Mouse (Mus musculus): Measurements from ENCODE around the gene Gm960. TPM values are rescaled to one million over a fixed set of nuclear protein-coding genes. Genes with fewer than 3 reads are reported as not detected.

Gene Gm960
- polyA plus RNA-seq, 1 experiment from 2014 or later: 5.4 TPM

DNA sequence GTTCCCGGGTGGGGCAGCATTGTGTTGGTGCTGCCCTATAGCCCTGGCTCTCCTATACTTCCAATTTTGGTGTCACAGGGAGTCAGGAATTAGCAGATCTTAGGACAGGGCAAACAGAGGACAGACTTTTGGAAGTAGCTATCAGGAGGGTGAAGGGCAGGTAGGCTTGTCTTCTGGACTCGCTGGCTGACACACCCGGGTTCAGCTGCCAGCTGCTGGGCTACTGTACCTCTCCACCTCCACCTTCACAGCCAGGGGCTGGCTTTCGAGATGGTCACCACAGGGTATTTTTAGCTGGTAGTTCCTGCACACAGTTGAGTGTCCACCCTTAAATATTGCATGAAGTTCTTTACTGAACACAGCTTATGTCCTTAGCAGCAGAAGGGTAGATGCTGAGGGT lies 90.0 kb downstream of the Gm960 start:
- peaks cover 31% of the 10 kb centered on the region for H3K4me1 ChIP-seq
- H3K4me3 ChIP-seq (replicated peaks): no peak overlapping the region
- H3K9ac ChIP-seq: no peak overlapping the region
- H3K9me3 ChIP-seq (replicated peaks): no peaks in the 10 kb centered on the region
- no peak for ATAC-seq (ENCODE audit: insufficient number of reproducible peaks, low FRiP score, low TSS enrichment, low read depth)
- no peak overlapping the region for H3K4me2 ChIP-seq (replicated peaks)
- no peak overlapping the region for H3K27ac ChIP-seq (replicated peaks)
- 87% methylated on average over 4 of the region's 4 CpGs for whole genome bisulfite sequencing
- peaks cover 26% of the 10 kb centered on the region for H3K36me3 ChIP-seq
- no peaks in the 10 kb centered on the region for H3K27me3 ChIP-seq

DNA sequence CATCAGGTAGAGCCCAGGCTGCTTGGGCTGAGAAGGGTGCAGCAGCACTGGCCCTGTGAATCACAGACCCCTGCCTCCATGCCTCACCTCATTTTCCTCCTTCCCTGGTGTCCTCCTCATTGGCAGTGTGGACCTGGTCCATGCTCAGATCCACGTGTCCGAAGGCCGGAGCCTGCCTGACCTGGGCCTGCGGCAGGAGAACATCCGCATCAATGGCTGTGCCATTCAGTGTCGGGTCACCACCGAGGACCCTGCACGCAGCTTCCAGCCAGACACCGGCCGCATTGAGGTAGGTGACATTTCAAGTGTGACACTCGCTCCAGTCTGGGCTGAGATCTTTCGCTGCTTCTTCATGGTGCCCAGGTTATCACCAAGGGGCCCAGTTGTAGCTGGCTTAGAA lies 91.1 kb downstream of the Gm960 start:
- ATAC-seq (ENCODE audit: insufficient number of reproducible peaks, low FRiP score, low TSS enrichment, low read depth): no peak
- H3K4me1 ChIP-seq: peaks cover 20% of the 10 kb centered on the region
- H3K27ac ChIP-seq (replicated peaks): no peak overlapping the region
- no peaks in the 10 kb centered on the region for H3K27me3 ChIP-seq
- no peak overlapping the region for H3K4me3 ChIP-seq (replicated peaks)
- H3K36me3 ChIP-seq: peaks cover 15% of the 10 kb centered on the region
- 94% methylated on average over 12 of the region's 12 CpGs for WGBS
- no peaks in the 10 kb centered on the region for H3K9me3 ChIP-seq (replicated peaks)
- no peak overlapping the region for H3K9ac ChIP-seq
- no peak overlapping the region for H3K4me2 ChIP-seq (replicated peaks)

DNA sequence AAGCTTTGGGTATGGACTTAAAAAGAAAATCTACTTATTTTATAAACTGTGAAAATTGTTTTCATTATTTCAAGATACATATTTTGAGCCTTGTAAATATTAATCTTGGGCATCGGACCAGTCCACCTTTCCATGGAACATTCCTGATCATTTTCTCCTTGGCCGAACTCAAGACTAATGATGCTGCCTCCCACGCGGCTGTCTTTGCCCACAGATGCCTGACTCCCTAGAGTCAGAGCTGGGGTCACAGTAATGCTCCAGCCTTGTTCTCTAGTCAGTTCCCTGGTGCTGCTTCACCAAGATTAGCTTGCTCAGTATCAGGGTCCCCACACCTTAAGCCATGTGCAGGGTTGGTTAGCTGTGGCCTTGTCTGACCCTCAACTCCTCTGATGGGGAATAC lies 92.8 kb downstream of the Gm960 start:
- Histone ChIP-seq H3K9me3 (replicated peaks) (no peaks in the 10 kb centered on the region), H3K4me1 (peaks cover 13% of the 10 kb centered on the region), H3K36me3 (no peaks in the 10 kb centered on the region), H3K9ac (no peak overlapping the region), H3K27me3 (no peaks in the 10 kb centered on the region), H3K27ac (replicated peaks) (no peak overlapping the region), H3K4me2 (replicated peaks) (no peak overlapping the region), H3K4me3 (replicated peaks) (no peak overlapping the region)
- WGBS: 84% methylated on average over 4 of the region's 4 CpGs
- no peak for ATAC-seq (ENCODE audit: insufficient number of reproducible peaks, low FRiP score, low TSS enrichment, low read depth)

DNA sequence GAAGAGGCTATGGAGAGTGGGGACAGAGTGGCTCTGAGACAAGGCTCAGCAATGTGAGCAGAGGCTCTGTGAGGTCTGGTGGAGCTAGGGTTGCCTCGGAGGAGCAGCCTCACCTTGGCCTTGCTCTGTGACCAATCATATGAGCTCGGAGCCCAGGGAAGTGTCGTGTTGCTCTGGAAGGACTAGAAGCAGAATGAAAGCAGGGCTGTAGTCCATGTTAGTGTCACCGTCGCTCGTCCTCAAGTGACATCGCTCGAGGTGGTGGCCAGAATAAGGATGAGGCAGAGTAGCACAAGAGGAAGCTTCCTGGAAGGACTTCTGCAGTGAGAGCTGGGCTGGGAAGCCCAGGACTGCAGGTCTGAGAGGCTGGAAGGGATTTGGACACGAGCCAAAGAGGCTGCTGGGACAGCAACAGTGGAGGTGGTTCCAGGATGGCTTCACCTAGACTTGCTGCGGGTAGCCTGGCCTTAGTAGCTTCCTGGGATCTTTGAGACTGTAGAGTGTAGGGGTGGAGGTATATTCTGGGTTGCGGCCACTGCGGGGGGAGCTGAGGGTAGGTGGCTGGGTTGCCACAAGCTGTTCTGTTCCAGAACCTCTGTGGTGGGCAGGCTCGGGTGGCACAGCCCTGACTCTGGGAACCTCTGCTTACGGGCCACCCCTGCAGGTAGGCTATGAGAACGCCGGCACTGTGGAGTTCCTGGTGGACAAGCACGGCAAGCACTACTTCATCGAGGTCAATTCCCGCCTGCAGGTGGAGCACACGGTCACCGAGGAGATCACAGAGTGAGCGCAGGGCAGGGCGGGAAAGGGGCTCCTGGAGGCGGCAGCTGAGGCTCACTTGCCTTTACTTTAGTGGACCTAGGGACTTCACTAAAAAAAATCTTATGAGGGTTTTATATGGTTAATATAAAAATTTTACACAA lies 94.4 kb downstream of the Gm960 start:
- Histone ChIP-seq H3K9me3 (replicated peaks) (no peaks in the 10 kb centered on the region), H3K27me3 (no peaks in the 10 kb centered on the region), H3K4me3 (replicated peaks) (no peak overlapping the region), H3K4me2 (replicated peaks) (0 out of 2 replicates have a peak overlapping the region, but pooled peaks have one; percentile 0), H3K27ac (replicated peaks) (no peak overlapping the region), H3K9ac (no peak overlapping the region), H3K36me3 (no peaks in the 10 kb centered on the region), H3K4me1 (peaks cover 13% of the 10 kb centered on the region)
- 44% methylated on average over 24 of the region's 24 CpGs for WGBS
- ATAC-seq (ENCODE audit: insufficient number of reproducible peaks, low FRiP score, low TSS enrichment, low read depth): peak; percentile 45

DNA sequence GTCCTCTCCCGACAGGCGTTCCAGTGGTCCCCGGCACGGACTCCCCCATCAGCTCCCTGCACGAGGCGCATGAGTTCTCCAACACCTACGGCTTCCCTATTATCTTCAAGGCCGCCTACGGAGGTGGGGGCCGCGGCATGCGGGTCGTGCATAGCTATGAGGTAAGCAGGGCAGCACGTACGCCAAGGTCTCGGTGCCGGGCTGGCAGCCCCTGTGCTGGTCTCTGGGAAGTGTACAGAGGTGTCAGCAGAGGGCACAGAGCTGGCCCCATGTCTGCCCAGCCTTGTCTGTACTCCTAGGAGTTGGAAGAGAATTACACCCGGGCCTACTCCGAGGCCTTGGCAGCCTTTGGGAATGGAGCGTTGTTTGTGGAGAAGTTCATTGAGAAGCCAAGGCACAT lies 96.0 kb downstream of the Gm960 start:
- H3K4me1 ChIP-seq: peaks cover 13% of the 10 kb centered on the region
- H3K9ac ChIP-seq: no peak overlapping the region
- no peak for ATAC-seq (ENCODE audit: insufficient number of reproducible peaks, low FRiP score, low TSS enrichment, low read depth)
- no peaks in the 10 kb centered on the region for H3K9me3 ChIP-seq (replicated peaks)
- no peak overlapping the region for H3K4me2 ChIP-seq (replicated peaks)
- H3K27ac ChIP-seq (replicated peaks): no peak overlapping the region
- H3K4me3 ChIP-seq (replicated peaks): no peak overlapping the region
- WGBS: 90% methylated on average over 20 of the region's 20 CpGs
- H3K27me3 ChIP-seq: no peaks in the 10 kb centered on the region
- no peaks in the 10 kb centered on the region for H3K36me3 ChIP-seq

DNA sequence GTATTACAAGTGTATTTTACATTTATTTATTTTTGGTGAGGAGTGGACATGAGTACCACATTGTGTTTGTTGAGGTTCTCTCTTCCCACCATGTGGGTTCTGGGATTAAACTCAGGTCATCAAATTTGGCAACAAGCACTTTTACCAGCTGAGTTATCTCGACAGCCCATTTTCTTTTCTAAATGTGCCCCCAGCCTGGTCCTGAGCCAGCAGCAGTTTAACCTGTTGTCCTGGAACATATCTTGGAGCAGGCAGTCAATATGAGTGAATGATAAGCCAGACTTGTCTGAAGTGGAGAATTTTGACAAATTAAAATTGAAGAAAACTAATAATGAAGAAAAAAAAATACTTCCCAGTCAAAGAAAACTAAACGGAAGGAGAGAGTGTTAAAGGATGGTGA lies 102.4 kb downstream of the Gm960 start:
- Histone ChIP-seq H3K27ac (replicated peaks) (no peak overlapping the region), H3K4me1 (no peaks in the 10 kb centered on the region; the same call in 1 of the 2 replicates), H3K9ac (no peak overlapping the region), H3K27me3 (no peaks in the 10 kb centered on the region), H3K36me3 (no peaks in the 10 kb centered on the region), H3K4me3 (replicated peaks) (no peak overlapping the region), H3K4me2 (replicated peaks) (no peak overlapping the region), H3K9me3 (replicated peaks) (no peaks in the 10 kb centered on the region)
- 77% methylated on average over 2 of the region's 2 CpGs for WGBS
- ATAC-seq (ENCODE audit: insufficient number of reproducible peaks, low FRiP score, low TSS enrichment, low read depth): no peak

DNA sequence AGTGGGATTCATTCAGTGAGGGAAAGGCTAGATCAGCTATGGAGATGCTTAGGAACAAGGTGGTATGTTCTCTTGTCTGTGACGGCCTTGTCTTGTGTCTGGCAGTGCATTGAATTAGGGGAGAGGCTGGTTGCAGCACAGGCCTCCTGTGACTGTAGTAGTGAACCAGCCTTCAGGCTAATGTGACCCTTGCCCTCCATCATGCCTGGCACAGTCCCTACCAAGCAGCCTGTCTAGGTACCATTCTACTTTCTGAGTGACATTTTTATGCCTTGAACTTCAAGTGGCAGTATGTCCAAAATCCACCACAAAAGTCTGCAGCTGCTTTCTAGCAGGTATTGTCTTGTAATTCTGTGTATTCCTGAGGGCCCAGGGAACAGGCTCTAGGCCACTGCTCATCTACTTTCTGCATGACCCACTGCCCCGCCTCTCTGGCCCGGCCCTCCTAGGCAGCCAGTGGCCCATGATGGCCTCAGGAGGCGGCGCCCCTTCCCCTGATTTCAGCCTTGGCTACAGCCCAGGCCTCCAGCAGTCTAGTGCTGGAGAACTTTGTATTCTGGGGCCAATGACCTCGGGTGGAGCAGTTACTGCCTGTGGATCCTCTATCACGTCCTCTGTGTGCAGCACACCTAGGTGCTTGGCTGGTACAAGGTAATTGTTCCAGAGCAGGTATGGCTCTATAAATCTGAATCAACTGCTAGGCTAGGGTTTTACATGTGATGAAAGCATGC lies 104.5 kb downstream of the Gm960 start:
- WGBS: 60% methylated on average over 7 of the region's 7 CpGs
- H3K27me3 ChIP-seq: no peaks in the 10 kb centered on the region
- no peak overlapping the region for H3K4me2 ChIP-seq (replicated peaks)
- no peak overlapping the region for H3K27ac ChIP-seq (replicated peaks)
- H3K4me3 ChIP-seq (replicated peaks): no peak overlapping the region
- no peaks in the 10 kb centered on the region; the same call in 1 of the 2 replicates for H3K4me1 ChIP-seq
- ATAC-seq (ENCODE audit: insufficient number of reproducible peaks, low FRiP score, low TSS enrichment, low read depth): no peak
- no peaks in the 10 kb centered on the region for H3K36me3 ChIP-seq
- no peaks in the 10 kb centered on the region for H3K9me3 ChIP-seq (replicated peaks)
- H3K9ac ChIP-seq: no peak overlapping the region

DNA sequence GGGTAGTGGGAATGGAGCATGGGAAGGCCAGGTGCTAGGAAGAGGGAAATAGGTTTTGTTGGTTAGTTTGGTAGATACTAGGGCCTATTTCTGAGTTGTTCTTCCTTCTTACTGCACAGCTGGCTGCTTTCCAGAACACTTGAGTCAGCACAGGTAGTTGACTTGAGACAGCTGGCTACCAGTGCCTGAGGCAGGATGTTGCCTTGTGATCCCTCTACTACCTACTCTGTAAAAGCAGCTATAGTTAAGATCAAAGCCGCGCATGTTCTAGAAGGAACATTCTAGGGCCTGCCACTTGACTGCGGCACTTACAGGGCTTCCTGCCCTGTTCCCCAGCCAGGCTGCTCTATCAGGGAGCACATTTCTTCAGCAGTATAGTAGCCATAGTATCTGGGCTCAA lies 108.4 kb downstream of the Gm960 start:
- H3K27ac ChIP-seq (replicated peaks): no peak overlapping the region
- no peaks in the 10 kb centered on the region for H3K27me3 ChIP-seq
- H3K36me3 ChIP-seq: no peaks in the 10 kb centered on the region
- no peak overlapping the region for H3K9ac ChIP-seq
- no peak overlapping the region for H3K4me2 ChIP-seq (replicated peaks)
- H3K9me3 ChIP-seq (replicated peaks): no peaks in the 10 kb centered on the region
- H3K4me1 ChIP-seq: no peaks in the 10 kb centered on the region; the same call in 1 of the 2 replicates
- H3K4me3 ChIP-seq (replicated peaks): no peak overlapping the region
- WGBS: 78% methylated on average over 3 of the region's 3 CpGs
- ATAC-seq (ENCODE audit: insufficient number of reproducible peaks, low FRiP score, low TSS enrichment, low read depth): no peak

DNA sequence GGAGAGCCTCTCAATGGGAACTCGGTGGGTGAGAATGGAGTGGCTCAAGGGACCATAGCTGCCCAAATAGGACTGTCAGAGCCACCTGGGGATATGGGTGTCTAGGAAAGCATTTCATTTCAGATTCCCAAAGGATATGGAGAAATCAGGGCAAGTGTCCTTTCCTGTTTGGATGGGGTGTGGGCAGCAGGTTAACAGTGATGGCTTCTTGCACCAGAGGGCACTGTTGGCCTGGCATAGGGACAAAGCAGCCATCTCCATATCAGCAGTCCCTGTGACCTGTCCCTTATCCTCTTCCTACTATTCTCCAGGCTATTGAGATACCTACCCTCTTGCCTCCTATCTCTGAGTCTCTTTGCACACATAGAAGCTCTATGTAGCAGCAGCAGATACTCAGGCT lies 109.4 kb downstream of the Gm960 start:
- WGBS: 81% methylated on average over 1 of the region's 1 CpGs
- no peak overlapping the region for H3K9ac ChIP-seq
- no peaks in the 10 kb centered on the region; the same call in 1 of the 2 replicates for H3K4me1 ChIP-seq
- no peak overlapping the region for H3K27ac ChIP-seq (replicated peaks)
- H3K4me3 ChIP-seq (replicated peaks): no peak overlapping the region
- no peaks in the 10 kb centered on the region for H3K36me3 ChIP-seq
- ATAC-seq (ENCODE audit: insufficient number of reproducible peaks, low FRiP score, low TSS enrichment, low read depth): no peak
- no peaks in the 10 kb centered on the region for H3K27me3 ChIP-seq
- no peak overlapping the region for H3K4me2 ChIP-seq (replicated peaks)
- no peaks in the 10 kb centered on the region for H3K9me3 ChIP-seq (replicated peaks)

DNA sequence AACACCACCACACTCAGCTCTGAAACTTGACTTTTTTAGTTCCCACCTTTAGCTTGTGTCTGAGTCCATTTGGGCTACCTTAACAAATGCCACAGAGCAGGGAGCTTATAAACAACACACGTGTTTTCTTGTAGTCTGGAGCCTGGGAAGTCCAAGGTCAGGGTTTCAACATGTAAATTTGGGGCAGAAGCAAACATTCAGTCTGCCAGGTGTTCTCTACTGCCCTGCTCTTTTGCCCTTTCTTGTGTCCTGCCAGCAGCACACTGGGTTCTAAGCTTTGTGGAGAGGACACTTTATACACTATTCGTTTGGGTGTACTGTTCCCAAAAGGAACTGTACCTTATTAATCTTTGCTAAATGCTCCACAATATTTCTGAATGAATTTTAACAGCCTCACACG lies 110.0 kb downstream of the Gm960 start:
- no peak overlapping the region for H3K4me2 ChIP-seq (replicated peaks)
- H3K4me1 ChIP-seq: no peaks in the 10 kb centered on the region; the same call in 1 of the 2 replicates
- H3K4me3 ChIP-seq (replicated peaks): no peak overlapping the region
- no peak for ATAC-seq (ENCODE audit: insufficient number of reproducible peaks, low FRiP score, low TSS enrichment, low read depth)
- no peaks in the 10 kb centered on the region for H3K27me3 ChIP-seq
- WGBS: 66% methylated on average over 3 of the region's 3 CpGs
- no peak overlapping the region for H3K9ac ChIP-seq
- no peaks in the 10 kb centered on the region for H3K36me3 ChIP-seq
- H3K9me3 ChIP-seq (replicated peaks): no peaks in the 10 kb centered on the region
- no peak overlapping the region for H3K27ac ChIP-seq (replicated peaks)

DNA sequence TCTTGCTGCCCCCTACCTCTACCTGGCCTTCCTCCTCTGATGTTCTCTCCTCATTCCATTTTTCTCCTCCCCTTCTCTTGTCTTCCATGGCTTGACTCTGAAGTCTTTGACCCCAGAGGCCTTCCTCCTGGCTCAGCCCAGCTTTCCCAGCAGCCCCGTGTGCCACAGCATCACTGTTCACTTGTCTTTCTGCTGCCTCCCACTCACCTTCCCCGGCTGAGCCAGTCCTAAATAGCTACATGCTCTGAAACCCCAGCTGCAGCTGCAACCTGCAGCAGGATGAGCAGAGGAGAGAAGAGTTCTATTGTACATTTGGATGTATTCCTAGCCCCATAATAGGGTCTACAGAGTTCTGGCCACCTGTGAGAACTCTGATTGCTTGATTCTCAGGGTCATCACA lies 111.0 kb downstream of the Gm960 start:
- Histone ChIP-seq H3K27me3 (no peaks in the 10 kb centered on the region), H3K9ac (no peak overlapping the region), H3K4me1 (no peaks in the 10 kb centered on the region; the same call in 1 of the 2 replicates), H3K4me2 (replicated peaks) (no peak overlapping the region), H3K27ac (replicated peaks) (no peak overlapping the region), H3K4me3 (replicated peaks) (no peak overlapping the region), H3K36me3 (no peaks in the 10 kb centered on the region), H3K9me3 (replicated peaks) (no peaks in the 10 kb centered on the region)
- ATAC-seq (ENCODE audit: insufficient number of reproducible peaks, low FRiP score, low TSS enrichment, low read depth): no peak
- 59% methylated on average over 2 of the region's 2 CpGs for WGBS

Measured in embryonic facial prominence, embryonic 15.5 days (tissue).